Mouse (Mus musculus): Measurements from ENCODE around the gene Gm21698. TPM values are rescaled to one million over a fixed set of nuclear protein-coding genes. Genes with fewer than 3 reads are reported as not detected.
"Not testable (repeated sequence)": the region's sequence is repeated elsewhere in the genome, so short reads cannot be mapped to it uniquely, and the experiment has no call there.

Gene Gm21698
- polyA plus RNA-seq (2015; fragmentation: Nextera tagmentation; extraction: Ambion mirVana), result 0.11 TPM in 1 of 2 replicates, not detected in the other

GRCm38 (mm10) chr5:25988550-25988949 is at the start of gene Gm21698:
Gm21698 (minus strand) TSS chr5:25988650.
- ATAC-seq (ENCODE audit: low FRiP score, low read depth), result not testable (repeated sequence)

DNA sequence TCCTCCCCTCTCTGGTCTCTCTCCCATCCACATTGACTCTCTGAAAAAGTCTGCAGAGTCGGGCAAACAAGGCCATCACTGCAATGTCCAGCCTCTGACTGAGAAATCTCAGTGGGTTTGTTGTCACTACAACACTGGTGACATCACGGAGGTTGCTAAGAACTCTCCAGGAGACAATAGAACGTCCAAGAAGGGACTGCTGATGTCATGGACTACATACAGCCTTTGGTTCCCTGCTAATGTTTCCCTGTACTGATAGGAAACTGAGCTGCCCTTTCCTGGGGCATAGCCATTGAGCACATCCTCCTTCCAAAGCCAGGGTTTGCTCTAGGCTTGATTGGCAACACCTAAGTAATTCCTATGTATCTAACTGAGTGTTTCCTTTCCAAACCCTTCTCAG is 34.4 kb upstream of the Gm21698 start, which contains the start of gene Gm5862:
Gene Gm5862 (minus strand): TSS at position 101 of the 400 bp plus-strand sequence.
- not testable (repeated sequence) for H3K9me3 ChIP-seq; H3K4me1 ChIP-seq; H3K4me3 ChIP-seq; ATAC-seq (ENCODE audit: low FRiP score, low read depth); H3K36me3 ChIP-seq; H3K27ac ChIP-seq; H3K9ac ChIP-seq; H3K4me2 ChIP-seq (replicated peaks); H3K27me3 ChIP-seq
- WGBS, result no CpG with 5 or more reads among the region's 3 CpGs

More at GRCm38 (mm10) chr5:25988550-25988949, at the start of gene Gm21698:
- not testable (repeated sequence) for H3K9me3 ChIP-seq; H3K27me3 ChIP-seq; H3K4me1 ChIP-seq; H3K9ac ChIP-seq; H3K4me2 ChIP-seq (replicated peaks); H3K27ac ChIP-seq; H3K36me3 ChIP-seq; H3K4me3 ChIP-seq
- WGBS, result no CpG with 5 or more reads among the region's 3 CpGs

DNA sequence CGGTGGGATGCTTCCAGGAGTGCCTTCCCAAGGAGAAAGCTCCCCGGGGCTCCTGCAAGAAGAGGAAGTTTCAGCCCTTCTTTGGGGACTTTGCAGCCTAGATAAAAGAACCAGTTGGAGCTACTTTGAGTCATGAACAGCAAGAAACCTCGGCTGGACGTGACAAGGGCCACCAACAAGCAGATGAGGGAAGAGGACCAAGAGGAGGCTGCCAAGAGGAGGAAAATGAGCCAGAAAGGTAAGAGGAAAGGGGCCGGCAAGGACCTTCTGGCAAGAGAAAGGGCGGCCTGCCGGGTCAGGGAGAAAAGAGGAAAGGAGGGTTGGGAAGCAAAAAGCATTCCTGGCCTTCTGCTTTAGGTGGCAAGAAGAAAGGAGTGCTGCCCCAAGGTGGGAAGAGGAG is 19.2 kb upstream of the Gm21698 start:
- 64% methylated on average over 7 of the region's 7 CpGs for WGBS

DNA sequence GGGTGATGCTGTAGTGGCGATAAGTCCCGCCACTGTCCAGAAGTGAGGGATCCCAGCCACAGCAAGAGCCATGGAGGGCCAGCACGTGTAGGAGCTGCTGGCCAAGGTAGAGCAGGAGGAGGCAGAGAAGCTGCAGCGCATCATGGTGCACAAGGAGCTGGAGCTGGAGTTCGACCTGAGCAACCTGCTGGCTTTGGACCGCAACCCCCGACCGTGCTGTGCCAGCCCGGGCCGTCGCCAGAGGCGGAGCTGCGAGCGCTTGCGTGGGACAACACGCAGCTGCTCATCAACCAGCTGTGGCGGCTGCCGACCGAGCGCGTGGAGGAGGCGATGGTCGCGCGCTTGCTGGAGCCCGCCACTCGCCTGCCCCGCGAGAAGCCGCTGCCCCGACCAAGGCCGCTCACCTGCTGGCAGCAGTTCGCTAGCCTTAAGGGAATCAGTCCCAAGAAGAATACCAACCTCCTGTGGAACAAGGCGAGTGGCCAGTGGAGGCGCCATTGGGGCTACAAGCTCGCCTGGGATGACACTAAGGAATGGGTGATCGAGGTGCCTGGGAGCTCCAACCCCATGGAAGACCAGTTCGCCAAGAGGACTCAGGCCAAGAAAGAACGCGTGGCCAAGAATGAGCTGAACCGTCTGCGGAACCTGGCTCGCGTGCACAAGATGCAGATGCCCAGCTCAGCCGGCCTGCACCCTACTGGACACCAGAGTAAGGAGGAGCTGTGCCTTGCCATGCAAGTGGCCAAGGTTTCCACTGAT is 18.7 kb upstream of the Gm21698 start:
- Histone ChIP-seq H3K27me3 (peaks cover 17% of the 10 kb centered on the region), H3K9ac (peak overlapping the region; percentile 50; the same call in 1 of the 2 replicates), H3K4me2 (replicated peaks) (peak overlapping the region; percentile 58), H3K4me3 (peak overlapping the region; percentile 31)
- H3K4me1 ChIP-seq, H3K27ac ChIP-seq, H3K36me3 ChIP-seq, H3K9me3 ChIP-seq: not testable (repeated sequence)
- peak; percentile 76 for ATAC-seq (ENCODE audit: low FRiP score, low read depth)
- 21% methylated on average over 45 of the region's 45 CpGs for WGBS

More for the DNA sequence above, 19.2 kb upstream of the Gm21698 start:
- H3K4me1 ChIP-seq; H3K4me3 ChIP-seq; H3K9me3 ChIP-seq; H3K36me3 ChIP-seq; H3K27ac ChIP-seq; ATAC-seq (ENCODE audit: low FRiP score, low read depth); H3K9ac ChIP-seq; H3K4me2 ChIP-seq (replicated peaks): not testable (repeated sequence)
- peaks cover 17% of the 10 kb centered on the region for H3K27me3 ChIP-seq

GRCm38 (mm10) chr5:26004698-26005097 is 16.2 kb upstream of the Gm21698 start, which contains the start of gene Gm1979:
Gm1979 (minus strand) TSS chr5:26004798.
- H3K4me1 ChIP-seq; H3K4me2 ChIP-seq (replicated peaks); H3K9me3 ChIP-seq; H3K9ac ChIP-seq; ATAC-seq (ENCODE audit: low FRiP score, low read depth); H3K27ac ChIP-seq; H3K4me3 ChIP-seq; H3K36me3 ChIP-seq: not testable (repeated sequence)
- WGBS, result 95% methylated on average over 1 of the region's 2 CpGs
- peaks cover 17% of the 10 kb centered on the region for H3K27me3 ChIP-seq

DNA sequence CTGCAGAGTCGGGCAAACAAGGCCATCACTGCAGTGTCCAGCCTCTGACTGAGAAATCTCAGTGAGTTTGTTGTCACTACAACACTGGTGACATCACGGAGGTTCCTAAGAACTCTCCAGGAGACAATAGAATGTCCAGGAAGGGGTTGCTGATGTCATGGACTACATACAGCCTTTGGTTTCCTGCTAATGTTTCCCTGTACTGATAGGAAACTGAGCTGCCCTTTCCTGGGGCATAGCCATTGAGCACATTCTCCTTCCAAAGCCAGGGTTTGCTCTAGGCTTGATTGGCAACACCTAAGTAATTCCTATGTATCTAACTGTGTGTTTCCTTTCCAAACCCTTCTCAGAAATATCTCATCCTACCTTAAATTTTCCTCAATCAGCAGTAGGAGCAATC is 15.9 kb downstream of the Gm21698 start, which contains the start of gene Gm21680:
Gene Gm21680 (minus strand): TSS at position 101 of the 400 bp plus-strand sequence.
- H3K36me3 ChIP-seq; H3K9me3 ChIP-seq; H3K4me1 ChIP-seq; H3K27me3 ChIP-seq; H3K4me2 ChIP-seq (replicated peaks); ATAC-seq (ENCODE audit: low FRiP score, low read depth); H3K9ac ChIP-seq; H3K4me3 ChIP-seq; H3K27ac ChIP-seq: not testable (repeated sequence)
- WGBS, result no CpG with 5 or more reads among the region's 2 CpGs

DNA sequence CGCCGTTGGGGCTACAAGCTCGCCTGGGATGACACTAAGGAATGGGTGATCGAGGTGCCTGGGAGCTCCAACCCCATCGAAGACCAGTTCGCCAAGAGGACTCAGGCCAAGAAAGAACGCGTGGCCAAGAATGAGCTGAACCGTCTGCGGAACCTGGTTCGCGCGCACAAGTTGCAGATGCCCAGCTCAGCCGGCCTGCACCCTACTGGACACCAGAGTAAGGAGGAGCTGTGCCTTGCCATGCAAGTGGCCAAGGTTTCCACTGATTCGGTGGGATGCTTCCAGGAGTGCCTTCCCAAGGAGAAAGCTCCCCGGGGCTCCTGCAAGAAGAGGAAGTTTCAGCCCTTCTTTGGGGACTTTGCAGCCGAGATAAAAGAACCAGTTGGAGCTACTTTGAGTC is 31.4 kb downstream of the Gm21698 start:
- H3K9ac ChIP-seq; H3K27ac ChIP-seq; H3K9me3 ChIP-seq; ATAC-seq (ENCODE audit: low FRiP score, low read depth); H3K36me3 ChIP-seq; H3K4me1 ChIP-seq: not testable (repeated sequence)
- 53% methylated on average over 17 of the region's 17 CpGs for whole genome bisulfite sequencing
- peak overlapping the region; percentile 44; the same call in 1 of the 2 replicates for H3K4me2 ChIP-seq (replicated peaks)
- H3K4me3 ChIP-seq, result peak overlapping the region; percentile 10; the same call in 1 of the 2 replicates
- H3K27me3 ChIP-seq, result peaks cover 12% of the 10 kb centered on the region

GRCm38 (mm10) chr5:25956611-25957010 is 31.8 kb downstream of the Gm21698 start:
- H3K4me3 ChIP-seq, result peak overlapping the region; percentile 10; the same call in 1 of the 2 replicates
- H3K4me2 ChIP-seq (replicated peaks), result peak overlapping the region; percentile 44
- H3K36me3 ChIP-seq; H3K4me1 ChIP-seq; H3K9me3 ChIP-seq; H3K27ac ChIP-seq; ATAC-seq (ENCODE audit: low FRiP score, low read depth); H3K9ac ChIP-seq: not testable (repeated sequence)
- WGBS, result 30% methylated on average over 32 of the region's 32 CpGs
- peaks cover 12% of the 10 kb centered on the region for H3K27me3 ChIP-seq

- H3K4me1 ChIP-seq; ATAC-seq (ENCODE audit: low FRiP score, low read depth); H3K36me3 ChIP-seq; H3K9me3 ChIP-seq; H3K27ac ChIP-seq; H3K9ac ChIP-seq; H3K4me3 ChIP-seq; H3K4me2 ChIP-seq (replicated peaks): not testable (repeated sequence)
- peaks cover 12% of the 10 kb centered on the region for H3K27me3 ChIP-seq
- 82% methylated on average over 2 of the region's 2 CpGs for WGBS
Observed at GRCm38 (mm10) chr5:25954317-25954716, 34.1 kb downstream of the Gm21698 start, which contains the start of gene Gm21671. Gm21671 (minus strand) TSS chr5:25954417.

DNA sequence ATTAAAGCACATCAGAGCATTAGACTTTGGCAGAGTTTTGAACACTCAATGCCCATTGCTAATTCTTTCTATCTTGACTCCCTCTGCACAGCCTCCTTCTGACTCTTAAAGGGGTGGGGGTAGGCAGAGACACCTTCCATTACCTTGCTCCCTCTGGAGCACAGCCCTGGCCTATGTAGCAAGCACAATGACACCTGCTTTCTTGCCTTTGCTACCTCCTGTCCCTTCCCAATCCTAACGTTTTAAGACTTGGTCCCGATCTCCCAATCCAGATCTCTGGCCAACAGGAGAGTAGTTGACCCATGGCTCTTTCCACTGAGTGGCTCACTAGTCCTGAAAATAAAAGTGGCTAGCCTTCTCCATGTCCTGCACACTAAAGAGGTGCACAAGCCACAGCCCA is 43.1 kb downstream of the Gm21698 start:
- H3K4me3 ChIP-seq; H3K27ac ChIP-seq; H3K4me2 ChIP-seq (replicated peaks); H3K9ac ChIP-seq; H3K4me1 ChIP-seq; H3K36me3 ChIP-seq; ATAC-seq (ENCODE audit: low FRiP score, low read depth); H3K9me3 ChIP-seq; H3K27me3 ChIP-seq: not testable (repeated sequence)
- 86% methylated on average over 2 of the region's 2 CpGs for WGBS

DNA sequence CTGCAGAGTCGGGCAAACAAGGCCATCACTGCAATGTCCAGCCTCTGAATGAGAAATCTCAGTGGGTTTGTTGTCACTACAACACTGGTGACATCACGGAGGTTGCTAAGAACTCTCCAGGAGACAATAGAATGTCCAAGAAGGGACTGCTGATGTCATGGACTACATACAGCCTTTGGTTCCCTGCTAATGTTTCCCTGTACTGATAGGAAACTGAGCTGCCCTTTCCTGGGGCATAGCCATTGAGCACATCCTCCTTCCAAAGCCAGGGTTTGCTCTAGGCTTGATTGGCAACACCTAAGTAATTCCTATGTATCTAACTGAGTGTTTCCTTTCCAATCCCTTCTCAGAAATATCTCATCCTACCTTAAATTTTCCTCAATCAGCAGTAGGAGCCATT is 46.2 kb downstream of the Gm21698 start, which contains the start of gene Gm21663:
Gene Gm21663 (minus strand): TSS at position 101 of the 400 bp plus-strand sequence.
- WGBS, result 45% methylated on average over 2 of the region's 2 CpGs
- not testable (repeated sequence) for ATAC-seq (ENCODE audit: low FRiP score, low read depth); H3K4me1 ChIP-seq; H3K27ac ChIP-seq; H3K36me3 ChIP-seq; H3K4me3 ChIP-seq; H3K9me3 ChIP-seq; H3K9ac ChIP-seq; H3K27me3 ChIP-seq; H3K4me2 ChIP-seq (replicated peaks)
